In the genomic region with DNA sequence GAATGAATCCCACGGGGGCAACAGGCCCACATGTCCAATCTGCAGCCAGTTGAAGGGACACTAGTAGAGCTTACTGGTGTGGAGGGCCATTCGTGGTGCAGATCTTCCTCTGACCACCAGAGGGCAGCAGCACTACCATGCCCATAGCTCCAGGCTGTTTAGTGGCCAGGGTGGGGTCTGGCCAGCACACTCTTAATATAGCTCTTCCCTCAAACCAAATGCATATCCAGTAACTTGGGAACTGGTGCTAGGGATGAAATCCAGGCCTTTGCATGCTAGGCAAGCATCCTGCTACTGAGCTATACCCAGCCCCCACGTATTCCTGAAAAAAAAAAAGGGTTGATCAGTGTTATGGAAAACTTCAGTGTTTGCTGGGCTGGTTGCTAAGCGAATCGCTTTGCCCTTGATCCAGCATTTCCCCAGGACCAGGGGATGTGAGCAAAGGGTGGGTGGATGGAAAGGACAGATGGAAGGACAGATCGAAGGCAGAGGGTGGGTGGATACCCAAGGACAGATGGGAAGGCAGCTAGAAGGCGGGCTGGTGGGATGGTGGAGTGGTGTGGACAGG, we compare ENCODE assay signal across 7 mouse cellular contexts. TPM values are rescaled to one million over a fixed set of nuclear protein-coding genes. Genes with fewer than 3 reads are reported as not detected.
DNase-seq lines count a peak whose midpoint lies in the region; ATAC-seq and TF ChIP-seq lines count a peak whose summit lies in the region.

No protein-coding gene starts in this region.

- no peaks in the 10 kb centered on the region for H3K4me1 ChIP-seq in forebrain, postnatal 0 days (ENCODE audit: insufficient read depth)
- peaks cover 14% of the 10 kb centered on the region for H3K4me1 ChIP-seq in hindbrain, embryonic 10.5 days (replicated peaks)

- in situ Hi-C loops in Patski (cut with MboI; ENCODE audit: low pct_unique_long_range_greater_than_20kb): no loop called here

- H3K27me3 ChIP-seq in Patski: peaks cover 4% of the 10 kb centered on the region
- H3K27me3 ChIP-seq in forebrain, postnatal 0 days (ENCODE audit: insufficient read depth, low read length): no peaks in the 10 kb centered on the region
- no peaks in the 10 kb centered on the region for H3K27me3 ChIP-seq in hindbrain, embryonic 10.5 days (ENCODE audit: insufficient read depth, poor library complexity, severe bottlenecking)

- no peak overlapping the region for H3K4me2 ChIP-seq in forebrain, postnatal 0 days (ENCODE audit: low read depth)

- no peak overlapping the region for H3K27ac ChIP-seq in forebrain, postnatal 0 days (ENCODE audit: low read depth, low read length)
- no peak overlapping the region for H3K27ac ChIP-seq in hindbrain, embryonic 10.5 days

- no peak overlapping the region for H3K9ac ChIP-seq in forebrain, postnatal 0 days

- DNase-seq in Patski (ENCODE audit: low read depth, low spot score): peak; percentile 15
- peak; percentile 14 for DNase-seq in c-Kit-positive CD71-positive TER-119-negative erythroid progenitor cells, embryonic 14.5 days (ENCODE audit: low read depth)
- DNase-seq in forebrain, postnatal 0 days: peak; percentile 76
- peak; percentile 68 for DNase-seq in hindbrain, embryonic 10.5 days (ENCODE audit: low spot score)
- DNase-seq in layer of hippocampus, adult 9-10 months (ENCODE audit: low spot score): peak; percentile 68
- DNase-seq in lung, postnatal 14 days: peak; percentile 64
- DNase-seq in right cerebral cortex, postnatal 25 days: peak; percentile 74

- CTCF ChIA-PET in Patski (lab: Charles Lee): interaction anchor here (0.6 to 3.3 kb wide), 16 partner anchors 10 to 281 kb away, joined by 3 to 19 read pairs (median 5); no protein-coding TSS in a partner anchor

- POLR2A ChIA-PET in Patski (lab: Charles Lee): no interaction called here

- no peak for ATAC-seq in Patski
- ATAC-seq in forebrain, postnatal 0 days: peak; percentile 74

- H3K9me3 ChIP-seq in forebrain, postnatal 0 days (ENCODE audit: low read length): no peaks in the 10 kb centered on the region
- no peaks in the 10 kb centered on the region for H3K9me3 ChIP-seq in hindbrain, embryonic 10.5 days

- 61% methylated on average over 7 of the region's 7 CpGs for WGBS in forebrain, postnatal 0 days
- WGBS in hindbrain, embryonic 10.5 days: 68% methylated on average over 7 of the region's 7 CpGs

- no peak overlapping the region for H3K4me3 ChIP-seq in forebrain, postnatal 0 days (ENCODE audit: low read depth, low read length)
- H3K4me3 ChIP-seq in hindbrain, embryonic 10.5 days: no peak overlapping the region

- H3K36me3 ChIP-seq in forebrain, postnatal 0 days (ENCODE audit: insufficient read depth): no peaks in the 10 kb centered on the region
- no peaks in the 10 kb centered on the region for H3K36me3 ChIP-seq in hindbrain, embryonic 10.5 days

- peak; percentile 96 for TF ChIP-seq CTCF in Patski (IDR thresholded peaks at IDR 0.05)
- TF ChIP-seq CTCF in forebrain, postnatal 0 days (IDR thresholded peaks at IDR 0.05; ENCODE audit: low read depth): peak; percentile 93

RNA-seq across cellular contexts. Expression of a gene that starts 37.9 kb away (rescaled TPM):
- 0.98 TPM for polyA plus RNA-seq in Patski (2021)
- total RNA-seq in forebrain, postnatal 0 days (2014; rRNA removed): 20.6 and 21.8 TPM in 2 replicates
- polyA plus RNA-seq in forebrain, postnatal 0 days (2015; fragmentation: Nextera tagmentation; extraction: Ambion mirVana): 13.2 and 18.2 TPM in 2 replicates
- polyA plus RNA-seq in hindbrain, embryonic 10.5 days (2016; fragmentation: Nextera tagmentation; extraction: Ambion mirVana): 0.73 and 1.3 TPM in 2 replicates

RNA-seq across cellular contexts. Expression of a gene that starts 55.8 kb away (rescaled TPM):
- 25.1 TPM for polyA plus RNA-seq in Patski (2021)
- total RNA-seq in forebrain, postnatal 0 days (2014; rRNA removed): 1.8 and 2.8 TPM in 2 replicates
- polyA plus RNA-seq in forebrain, postnatal 0 days (2015; fragmentation: Nextera tagmentation; extraction: Ambion mirVana): 0.99 and 1.2 TPM in 2 replicates
- 3.3 and 4.7 TPM in 2 replicates for polyA plus RNA-seq in hindbrain, embryonic 10.5 days (2016; fragmentation: Nextera tagmentation; extraction: Ambion mirVana)

Comparison
In these comparisons a context has a peak if more than half of its experiments do, and no peak if none do; other contexts are left out.
1. DNase-seq: peak in every context shown above with its lines; median percentile 76 in forebrain, postnatal 0 days; 74 in right cerebral cortex, postnatal 25 days; 68 in hindbrain, embryonic 10.5 days; 68 in layer of hippocampus, adult 9-10 months; 64 in lung, postnatal 14 days; 15 in Patski; 14 in c-Kit-positive CD71-positive TER-119-negative erythroid progenitor cells, embryonic 14.5 days.